Mouse (Mus musculus) brain, embryonic 14.5 days (tissue): ENCODE measurements at regions not wholly inside any gene's neighbourhood (a gene's known extent, or its start where the extent isn't known, plus 50 kb on each side); places are given as distances from the start of the nearest gene placed in this dataset.

Source experiments
- CTCF ChIP-seq: fragments of 200-500 bp; IDR thresholded peaks from 2 replicates; pipeline ENCODE4 v1.5.1; 2012; ENCODE audit warnings: inconsistent platforms, mild to moderate bottlenecking, moderate library complexity, borderline replicate concordance; ENCODE audit not compliant: insufficient read depth, insufficient read length; ENCODE audit errors: extremely low read depth
- POLR2A ChIP-seq: fragments of 200-500 bp; IDR thresholded peaks from 2 replicates; pipeline ENCODE4 v1.6.1; 2012; ENCODE audit warnings: mild to moderate bottlenecking, inconsistent platforms, borderline replicate concordance; ENCODE audit not compliant: poor library complexity, insufficient read depth, insufficient read length, severe bottlenecking; ENCODE audit errors: extremely low read depth

- TF ChIP-seq CTCF (no peak), POLR2A (no peak)
Observed at GRCm38 (mm10) chr12:7650851-7651250, 326.6 kb upstream of the Apob start.
